Mouse (Mus musculus) thymus, adult 2 months (tissue): Measurements from ENCODE around the gene Ctf2.

ENCODE experiments used
- CTCF ChIP-seq: fragments of 200-500 bp; IDR thresholded peaks from 2 replicates; pipeline ENCODE4 v1.5.1; 2012; ENCODE audit warnings: mild to moderate bottlenecking, control low read depth, low read length, moderate library complexity, borderline replicate concordance; ENCODE audit not compliant: control insufficient read depth, poor library complexity, insufficient read depth; ENCODE audit errors: extremely low read depth
- POLR2A ChIP-seq: fragments of 200-500 bp; IDR thresholded peaks from 2 replicates; pipeline ENCODE4 v1.6.1; 2012; ENCODE audit warnings: mild to moderate bottlenecking, low read length, control low read depth, moderate library complexity; ENCODE audit not compliant: control insufficient read depth, poor library complexity, insufficient read depth; ENCODE audit errors: extremely low read depth

- TF ChIP-seq POLR2A (peak; percentile 49; the same call in 1 of the 2 replicates), CTCF (no peak)
Measured at GRCm38 (mm10) chr7:127776878-127777473, 45.0 kb upstream of the Ctf2 start.
